Mouse (Mus musculus): ENCODE measurements around the gene Ube2k.

Ube2k gene

DNA sequence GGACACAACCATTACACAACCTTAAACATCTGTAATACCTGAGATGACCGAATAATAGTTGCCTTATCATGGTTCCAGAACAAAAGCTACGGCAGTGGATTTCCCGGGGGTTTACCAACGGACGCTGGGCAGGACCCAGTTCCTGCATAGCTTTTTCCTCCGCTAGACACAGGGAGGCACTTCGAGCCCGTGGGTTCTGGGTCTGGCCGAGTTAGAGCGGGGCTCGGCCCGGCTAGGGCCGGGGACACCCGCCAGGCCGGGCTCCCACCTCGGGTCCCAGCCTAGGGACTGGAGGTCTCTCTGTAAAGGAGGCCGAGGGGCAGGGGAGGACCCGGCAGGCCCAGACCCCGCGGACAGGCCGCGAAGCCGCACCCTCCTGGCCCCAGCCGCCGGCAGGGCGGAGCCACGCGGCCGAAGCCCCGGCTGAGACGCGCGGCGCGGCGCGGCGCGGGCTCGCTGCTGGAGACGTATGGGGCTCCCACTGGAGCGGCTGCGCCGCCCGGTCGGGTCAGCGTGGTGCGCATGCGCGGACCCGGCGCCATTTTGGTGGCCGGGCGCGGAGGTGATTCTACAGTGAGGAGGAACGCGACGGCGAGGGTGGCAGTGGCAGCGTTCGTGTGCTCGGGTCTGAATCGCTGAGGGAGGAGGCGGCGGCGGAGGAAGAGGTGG is at the start of gene Ube2k, which contains the start of gene Smim14:
Gene Ube2k, plus strand, starts transcription at position 483 of the 669 bp plus-strand sequence.
Gene Smim14, minus strand, starts transcription at position 434 of the 669 bp plus-strand sequence.
- in situ Hi-C loops (cut with MboI; ENCODE audit: low pct_unique_long_range_greater_than_20kb in 1 of 2, low sequenced_read_pairs in 2 of 2, unreplicated experiment in 1 of 2), result no loop called here

DNA sequence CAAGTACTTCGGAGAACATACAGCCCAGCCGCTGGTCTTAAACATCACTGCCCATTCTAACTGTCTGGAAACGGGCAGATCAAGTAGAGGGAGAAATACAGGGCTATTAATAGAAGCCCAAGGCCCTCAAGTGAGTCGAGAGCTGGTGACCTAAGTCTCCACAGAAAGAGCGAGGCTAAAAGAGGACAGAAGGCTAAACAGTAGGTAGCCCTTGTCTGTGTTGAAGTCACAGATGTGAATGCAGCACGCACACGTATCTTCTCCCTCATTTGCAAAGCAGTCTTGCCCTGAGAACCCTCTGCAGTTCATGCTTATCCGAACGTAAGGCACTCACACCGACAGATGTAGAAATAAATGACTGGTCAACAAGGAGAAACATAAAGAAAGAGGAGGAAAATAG is 49.7 kb upstream of the Ube2k start:
- in situ Hi-C loops (cut with MboI; ENCODE audit: low pct_unique_long_range_greater_than_20kb in 1 of 2, low sequenced_read_pairs in 2 of 2, unreplicated experiment in 1 of 2), result no loop called here

DNA sequence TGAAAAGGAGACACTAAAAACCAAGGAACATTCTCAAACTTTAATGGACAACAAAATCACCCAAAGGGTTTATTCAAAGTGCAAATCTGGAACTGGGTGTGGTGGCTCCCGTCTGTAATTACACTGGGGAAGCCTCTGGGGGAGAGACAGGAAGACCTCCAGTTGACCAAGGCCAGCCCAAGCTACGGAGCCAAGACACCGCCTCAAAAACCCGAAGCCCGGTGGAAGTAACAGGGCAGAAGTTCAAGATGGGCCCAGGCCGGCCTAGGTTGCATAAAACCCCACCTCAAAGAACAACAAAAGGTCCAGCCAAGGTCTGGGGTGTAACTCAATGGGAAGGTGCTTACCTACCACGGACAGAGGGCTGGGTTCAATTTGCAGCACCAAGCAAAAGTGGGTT is 48.3 kb upstream of the Ube2k start:
- in situ Hi-C loops (cut with MboI; ENCODE audit: low pct_unique_long_range_greater_than_20kb in 1 of 2, low sequenced_read_pairs in 2 of 2, unreplicated experiment in 1 of 2), result no loop called here

DNA sequence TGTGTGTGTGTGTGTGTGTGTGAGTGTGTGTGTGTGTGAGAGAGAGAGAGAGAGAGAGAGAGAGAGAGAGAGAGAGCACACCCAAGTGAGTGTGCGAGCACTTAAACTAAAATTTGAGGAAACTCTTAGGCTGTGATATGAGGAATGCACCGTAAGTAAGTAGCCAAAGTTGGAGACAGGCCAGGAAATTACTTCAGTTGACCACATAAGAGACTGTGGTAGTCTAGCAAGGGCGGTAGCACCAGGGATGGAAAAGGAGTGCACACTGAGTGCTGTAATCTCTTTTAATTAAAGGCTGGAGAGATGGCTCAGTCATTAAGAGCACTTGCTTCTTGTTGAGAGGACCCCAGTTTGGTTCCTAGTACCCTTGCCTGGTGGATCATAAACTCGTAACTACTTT is 47.2 kb upstream of the Ube2k start:
- in situ Hi-C loops (cut with MboI; ENCODE audit: low pct_unique_long_range_greater_than_20kb in 1 of 2, low sequenced_read_pairs in 2 of 2, unreplicated experiment in 1 of 2), result no loop called here

DNA sequence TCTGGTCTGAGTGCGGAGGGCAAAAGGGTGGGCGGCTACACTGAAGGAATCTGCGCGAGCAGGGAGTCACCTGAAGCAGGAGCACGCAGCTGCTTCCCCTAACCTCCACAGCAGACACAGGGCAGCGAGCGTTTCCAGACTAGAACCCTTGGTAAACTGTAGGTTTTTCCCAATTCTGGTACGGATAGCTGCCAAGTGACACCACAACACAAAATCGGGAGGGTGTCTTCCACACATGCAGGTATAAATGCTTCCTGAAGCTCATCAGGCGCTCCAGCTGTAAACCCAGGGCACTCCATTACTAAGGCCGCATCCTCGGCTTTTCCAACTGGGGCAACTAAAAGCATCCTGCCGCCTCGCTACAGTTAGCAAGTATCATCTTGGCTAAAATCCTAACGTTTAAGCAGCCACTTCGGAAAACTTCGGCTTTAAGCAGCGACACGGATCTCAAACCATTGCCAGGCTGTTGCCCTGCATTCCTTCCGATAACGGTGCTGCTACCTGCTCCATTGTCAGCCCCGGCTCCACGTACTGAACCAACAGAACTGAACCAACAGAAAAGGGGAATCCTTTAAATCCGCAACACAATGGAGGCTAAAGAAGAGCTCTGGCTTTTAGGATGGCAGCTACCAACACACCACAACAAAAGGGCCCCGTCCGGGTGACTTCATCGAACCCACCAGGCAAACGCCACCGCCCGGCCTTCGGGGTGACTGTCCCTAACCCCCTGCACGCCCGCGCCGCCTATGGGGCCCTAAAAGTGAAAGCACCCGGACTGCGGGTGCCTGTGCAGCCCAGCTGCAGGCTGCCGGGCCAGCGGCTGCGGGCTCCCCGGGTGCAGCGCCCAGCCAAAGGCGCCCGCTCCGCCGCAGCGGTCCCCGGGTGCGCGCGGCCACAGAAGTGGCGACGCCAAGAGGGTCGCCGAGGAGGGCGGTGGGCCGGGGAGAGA is 45.0 kb upstream of the Ube2k start:
- in situ Hi-C loops (cut with MboI; ENCODE audit: low pct_unique_long_range_greater_than_20kb in 1 of 2, low sequenced_read_pairs in 2 of 2, unreplicated experiment in 1 of 2), result no loop called here

DNA sequence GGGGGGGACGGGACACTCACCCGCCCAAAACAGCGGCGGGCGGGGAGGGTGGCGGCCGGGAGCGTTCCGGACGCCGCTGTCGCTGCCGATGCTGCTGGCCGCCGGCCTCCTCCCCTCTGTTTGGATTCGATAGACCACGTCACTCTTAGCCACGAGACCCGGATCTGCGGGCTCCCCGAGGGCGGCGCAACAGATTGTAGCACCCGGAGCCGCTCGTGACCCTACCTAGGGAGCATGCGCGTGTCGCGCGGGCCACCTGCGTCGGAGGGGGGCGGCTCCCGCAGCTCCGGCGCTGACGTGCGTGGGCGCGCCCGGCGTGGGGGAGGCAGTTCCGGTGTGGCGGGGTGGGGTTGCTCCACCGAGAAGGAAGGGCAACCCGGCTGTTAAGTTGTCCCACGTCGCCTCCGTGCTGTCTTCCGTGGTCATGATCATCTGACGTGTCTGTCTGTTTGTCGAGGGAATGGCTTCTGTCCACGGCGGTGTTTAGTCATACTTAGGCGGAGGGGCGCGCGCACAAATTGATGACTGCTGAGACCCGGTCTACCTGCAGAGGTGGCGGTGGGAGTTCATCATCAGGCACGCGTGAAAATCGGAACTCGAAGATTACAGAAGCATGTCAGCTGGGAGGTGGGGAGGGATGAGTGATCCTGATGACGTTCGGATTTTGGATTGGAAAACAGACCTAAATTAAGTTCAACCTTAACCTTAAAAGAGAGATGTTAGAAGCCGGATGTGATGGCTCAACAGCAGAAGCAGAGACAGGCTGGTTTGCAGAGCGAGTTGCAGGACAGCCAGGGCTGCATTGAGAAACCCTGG is 44.1 kb upstream of the Ube2k start, which contains the start of gene Gm43552:
Gene Gm43552, minus strand, starts transcription at position 118 of the 816 bp plus-strand sequence.
- in situ Hi-C loops (cut with MboI; ENCODE audit: low pct_unique_long_range_greater_than_20kb in 1 of 2, low sequenced_read_pairs in 2 of 2, unreplicated experiment in 1 of 2), result no loop called here

DNA sequence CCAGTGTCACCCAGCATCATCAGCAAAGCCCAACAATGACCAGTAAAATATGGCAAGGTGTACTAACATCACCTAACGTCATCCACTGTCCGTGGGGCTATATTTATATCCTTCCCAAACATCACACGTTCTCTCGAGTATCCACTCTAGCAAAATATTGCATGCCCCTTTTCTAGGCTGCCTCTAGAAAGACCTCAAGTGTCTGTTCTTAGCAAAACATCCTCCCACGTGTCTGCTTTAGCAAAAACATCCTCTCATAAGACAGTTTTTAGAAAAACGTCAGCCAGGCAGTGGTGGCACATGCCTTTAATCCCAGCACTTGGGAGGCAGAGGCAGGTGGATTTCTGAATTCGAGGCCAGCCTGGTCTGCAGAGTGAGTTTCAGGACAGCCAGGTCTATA is 36.8 kb upstream of the Ube2k start:
- in situ Hi-C loops (cut with MboI; ENCODE audit: low pct_unique_long_range_greater_than_20kb in 1 of 2, low sequenced_read_pairs in 2 of 2, unreplicated experiment in 1 of 2), result no loop called here

DNA sequence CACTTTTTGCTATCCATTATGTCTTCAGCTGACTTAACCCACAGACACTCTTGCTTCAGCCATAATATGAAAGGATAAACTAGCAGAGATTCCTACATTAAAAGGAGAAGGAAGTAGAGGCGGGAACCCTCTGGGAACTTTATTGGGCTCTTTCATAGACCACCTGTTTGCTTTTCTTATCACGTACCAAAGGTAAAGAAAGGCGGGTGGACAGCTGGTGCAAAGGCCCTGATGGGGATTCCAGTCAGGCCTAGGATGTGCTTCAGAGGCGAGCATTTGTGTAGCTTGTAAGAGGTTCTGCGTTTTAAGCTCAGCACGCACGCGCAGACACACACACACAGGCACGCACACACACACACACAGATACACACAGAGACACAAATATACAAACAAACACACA is 35.6 kb upstream of the Ube2k start:
- in situ Hi-C loops (cut with MboI; ENCODE audit: low pct_unique_long_range_greater_than_20kb in 1 of 2, low sequenced_read_pairs in 2 of 2, unreplicated experiment in 1 of 2), result no loop called here

DNA sequence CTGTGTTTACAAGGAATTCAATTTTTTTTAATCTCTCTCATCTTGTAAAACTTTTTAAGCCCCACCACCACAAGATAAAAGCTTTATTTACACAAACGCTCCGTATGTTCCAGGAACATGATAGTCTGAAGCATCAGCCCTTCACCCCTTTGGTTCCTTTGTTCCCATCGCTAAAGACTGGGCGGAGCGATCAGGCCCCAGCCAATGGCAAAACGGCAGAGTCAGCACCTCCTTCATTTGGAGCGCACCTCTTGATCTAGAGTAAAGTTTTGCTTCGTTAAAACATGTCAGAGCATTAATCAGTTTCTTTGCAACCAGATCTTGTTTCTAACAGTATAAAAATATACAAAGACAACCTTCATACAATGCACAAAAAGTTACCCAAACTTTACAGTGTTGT is 31.2 kb upstream of the Ube2k start:
- in situ Hi-C loops (cut with MboI; ENCODE audit: low pct_unique_long_range_greater_than_20kb in 1 of 2, low sequenced_read_pairs in 2 of 2, unreplicated experiment in 1 of 2), result no loop called here

DNA sequence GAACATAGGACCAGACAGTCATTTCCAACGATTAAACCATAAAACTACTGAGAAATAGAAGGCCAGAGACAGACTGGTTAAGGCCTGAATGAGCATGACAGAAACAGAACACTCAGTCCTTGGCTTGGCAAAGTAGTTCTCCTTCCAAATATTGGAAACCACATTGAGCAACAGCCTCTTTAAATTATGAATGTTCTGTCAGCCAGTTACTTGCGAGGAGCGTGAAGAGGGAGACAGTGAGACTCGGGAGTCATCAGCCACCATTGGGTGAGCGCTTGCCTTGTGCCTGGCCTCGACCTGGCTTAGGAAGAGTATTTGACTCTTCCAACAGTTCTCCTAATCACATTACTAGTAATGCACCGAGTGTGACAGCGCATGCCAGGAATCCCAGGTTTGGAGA is 28.6 kb upstream of the Ube2k start:
- in situ Hi-C loops (cut with MboI; ENCODE audit: low pct_unique_long_range_greater_than_20kb in 1 of 2, low sequenced_read_pairs in 2 of 2, unreplicated experiment in 1 of 2), result no loop called here

DNA sequence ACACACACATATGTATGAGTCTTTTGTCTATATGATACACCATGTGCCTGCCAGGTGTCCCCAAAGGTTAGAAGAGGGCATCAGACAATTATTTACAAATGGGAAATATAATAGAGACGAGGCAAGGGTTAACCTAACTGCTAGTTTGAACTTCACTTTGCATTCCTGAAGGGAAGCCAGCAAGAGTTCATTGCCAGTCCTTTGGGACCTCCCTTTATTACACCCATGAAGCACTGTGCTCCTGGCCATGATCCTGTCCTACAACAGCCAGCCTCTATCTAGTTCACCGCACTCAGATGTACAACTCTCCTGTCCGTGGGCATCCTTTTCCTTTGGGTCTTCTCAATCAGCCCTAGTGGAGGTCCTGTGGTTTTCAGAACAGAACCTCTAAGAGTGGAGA is 23.5 kb upstream of the Ube2k start:
- in situ Hi-C loops (cut with MboI; ENCODE audit: low pct_unique_long_range_greater_than_20kb in 1 of 2, low sequenced_read_pairs in 2 of 2, unreplicated experiment in 1 of 2), result no loop called here

DNA sequence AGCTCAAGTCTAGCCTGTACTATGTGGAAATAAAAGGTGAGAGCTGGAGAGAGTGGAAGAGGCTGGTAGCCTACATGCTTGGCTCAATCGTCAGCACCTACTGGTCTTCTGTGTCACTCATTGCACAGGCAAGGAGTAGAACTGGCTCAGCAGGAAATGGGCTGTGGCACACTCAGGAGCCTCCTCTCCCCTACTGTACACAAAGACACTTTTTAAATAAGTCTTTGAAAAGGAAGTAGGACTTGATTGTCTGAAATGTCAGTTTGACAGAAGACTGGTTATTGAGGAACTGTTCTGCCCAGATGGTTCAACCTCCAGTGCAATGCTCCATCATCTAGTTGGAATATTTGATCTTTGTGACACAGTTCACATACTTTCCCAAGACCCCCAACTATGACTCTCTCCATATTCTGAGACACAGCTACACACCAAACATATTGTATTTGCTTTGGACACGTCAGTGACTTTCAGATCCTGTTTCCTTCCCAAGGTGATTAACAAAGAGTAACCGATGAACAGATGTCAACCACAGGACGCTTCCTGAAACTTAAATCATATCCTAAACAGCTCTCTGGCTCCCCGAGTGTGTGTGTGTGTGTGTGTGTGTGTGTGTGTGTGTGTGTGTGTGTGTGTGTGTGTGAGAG is 22.3 kb upstream of the Ube2k start:
- in situ Hi-C loops (cut with MboI; ENCODE audit: low pct_unique_long_range_greater_than_20kb in 1 of 2, low sequenced_read_pairs in 2 of 2, unreplicated experiment in 1 of 2), result no loop called here

DNA sequence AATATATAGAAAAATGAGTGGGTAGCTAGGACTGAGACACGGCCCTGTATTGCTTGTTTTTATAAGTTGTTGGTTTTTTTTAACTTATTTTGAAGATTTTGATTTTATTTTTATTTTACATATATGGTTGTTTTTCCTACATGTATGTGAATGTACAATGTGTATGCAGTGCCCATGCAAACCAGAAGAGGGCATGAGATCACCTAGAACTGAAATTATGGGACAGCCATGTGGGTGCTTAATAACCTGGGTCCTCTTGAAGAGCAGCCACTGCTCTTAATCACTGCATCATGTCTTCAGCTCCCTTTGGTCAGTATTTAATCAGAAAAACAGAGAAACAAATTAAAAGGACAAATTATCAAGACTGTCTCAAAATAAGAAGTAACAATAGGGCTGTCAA is 15.2 kb upstream of the Ube2k start:
- in situ Hi-C loops (cut with MboI; ENCODE audit: low pct_unique_long_range_greater_than_20kb in 1 of 2, low sequenced_read_pairs in 2 of 2, unreplicated experiment in 1 of 2), result no loop called here

DNA sequence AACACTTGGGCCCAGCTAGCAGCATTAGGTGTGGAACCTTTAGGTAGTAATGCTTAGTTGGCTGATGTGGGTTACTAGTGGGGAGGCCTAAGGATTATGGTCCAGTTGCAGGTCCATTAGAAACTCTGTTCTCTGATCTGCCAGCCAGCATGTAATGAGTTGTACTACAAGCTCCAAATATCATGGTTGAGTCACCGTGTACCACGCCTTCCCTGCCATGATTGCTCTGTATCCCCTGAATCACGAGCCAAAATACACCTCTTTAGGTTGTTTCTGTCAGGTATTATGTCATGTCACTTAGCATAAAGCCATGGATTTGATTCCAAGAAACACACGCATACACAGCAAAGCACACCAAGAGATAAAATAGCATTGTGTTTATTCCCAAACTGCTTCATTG is 12.2 kb upstream of the Ube2k start:
- in situ Hi-C loops (cut with MboI; ENCODE audit: low pct_unique_long_range_greater_than_20kb in 1 of 2, low sequenced_read_pairs in 2 of 2, unreplicated experiment in 1 of 2), result no loop called here

DNA sequence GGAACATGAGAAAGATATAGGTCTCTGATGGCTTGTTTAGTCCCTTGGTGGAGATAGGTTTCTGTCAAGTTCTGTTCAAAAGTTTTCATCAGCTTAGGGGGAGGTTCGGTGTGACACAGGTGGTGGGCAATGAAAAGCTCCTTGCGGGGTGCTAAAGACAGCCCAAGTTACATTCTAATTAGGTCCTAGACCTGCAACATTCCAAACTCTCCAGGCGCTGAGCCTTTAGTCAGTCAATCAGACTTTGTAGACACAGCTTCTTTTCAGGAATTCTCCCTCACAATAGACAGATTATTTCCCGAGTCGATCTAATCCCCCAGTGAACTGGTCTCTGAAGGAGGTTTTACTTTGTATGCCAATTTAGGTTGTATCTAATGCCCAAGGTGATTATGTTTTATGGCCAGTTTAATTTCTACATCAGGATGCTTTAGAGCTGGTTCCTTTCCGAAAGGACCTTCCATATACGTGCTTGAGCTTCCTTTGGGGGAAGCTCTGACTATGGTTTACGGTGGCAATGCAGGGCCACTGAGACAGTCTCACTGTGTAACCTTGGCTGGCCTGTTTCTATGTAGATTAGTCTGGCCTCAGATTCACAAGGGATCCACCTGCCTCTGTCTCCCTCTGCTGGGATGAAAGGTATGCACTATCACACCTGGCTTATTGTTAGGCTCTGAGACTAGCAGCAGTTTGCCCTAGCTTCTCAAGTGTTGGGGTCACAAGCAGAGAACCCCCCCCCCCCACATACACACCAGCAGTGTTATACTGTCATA is 11.2 kb upstream of the Ube2k start:
- in situ Hi-C loops (cut with MboI; ENCODE audit: low pct_unique_long_range_greater_than_20kb in 1 of 2, low sequenced_read_pairs in 2 of 2, unreplicated experiment in 1 of 2), result no loop called here

DNA sequence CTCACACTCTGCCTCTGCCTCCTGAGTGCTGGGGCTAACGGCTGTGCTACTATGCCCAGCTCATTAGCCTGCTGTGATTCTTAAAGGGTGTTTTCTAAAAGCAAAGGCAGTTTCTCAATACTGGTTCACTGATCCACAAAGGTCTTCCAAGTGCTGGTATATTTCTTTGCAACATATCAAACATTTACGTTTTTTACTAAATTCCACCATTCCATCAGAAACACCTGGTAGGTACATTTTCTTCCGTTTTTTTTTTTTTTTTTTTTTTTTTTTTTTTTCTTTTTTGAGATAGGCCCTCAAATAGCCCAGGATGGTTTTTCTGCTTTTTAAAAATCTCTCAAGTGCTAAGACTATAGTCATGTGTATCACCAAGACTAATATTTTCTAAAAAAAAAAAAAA is 5.8 kb upstream of the Ube2k start:
- in situ Hi-C loops (cut with MboI; ENCODE audit: low pct_unique_long_range_greater_than_20kb in 1 of 2, low sequenced_read_pairs in 2 of 2, unreplicated experiment in 1 of 2), result no loop called here

DNA sequence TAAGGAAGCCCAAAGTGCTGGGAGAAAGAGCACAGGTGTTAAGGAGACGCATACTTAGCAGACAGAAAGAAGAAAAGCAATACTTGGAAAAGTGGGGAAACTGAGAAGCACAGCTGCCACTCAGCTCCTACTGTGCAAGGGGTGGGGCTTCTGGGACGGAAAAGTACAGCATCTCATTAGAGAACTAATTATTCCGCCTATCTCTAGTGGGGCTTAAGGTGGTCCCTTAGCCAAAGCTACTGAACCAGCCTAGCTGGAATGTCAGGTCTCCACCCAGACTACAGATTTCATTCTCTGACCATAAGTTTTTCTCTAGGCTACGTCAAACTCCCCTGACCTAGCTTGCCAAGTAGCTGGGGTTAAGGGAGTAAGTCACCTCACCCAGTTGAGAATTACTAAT is 2.5 kb upstream of the Ube2k start:
- in situ Hi-C loops (cut with MboI; ENCODE audit: low pct_unique_long_range_greater_than_20kb in 1 of 2, low sequenced_read_pairs in 2 of 2, unreplicated experiment in 1 of 2), result no loop called here

Data from mouse embryonic stem cell (cell line).